Mouse (Mus musculus) midbrain, embryonic 11.5 days (tissue): ENCODE measurements at regions not wholly inside any gene's neighbourhood (a gene's known extent, or its start where the extent isn't known, plus 50 kb on each side); places are given as distances from the start of the nearest gene placed in this dataset.
A peak's percentile ranks its signal among the peaks of the same experiment; 100 is the strongest.

ENCODE experiments used
- ATAC-seq: fragments of 200-750 bp; cut with Nextera tagmentation; 2 replicates; pipeline ENCODE4 v1.8.0; 2017; ENCODE audit warnings: moderate TSS enrichment, moderate library complexity; ENCODE audit not compliant: low FRiP score
- DNase-seq: peaks from one replicate; pipeline ENCODE4 v3.0.0; 2015; ENCODE audit warnings: low spot score; ENCODE audit errors: missing footprints
- H3K27ac ChIP-seq: fragments of 300-500 bp; sonication (generic); 2 replicates; pipeline ENCODE4 v1.5.1; 2014; ENCODE audit warnings: low read depth, low read length
- H3K27me3 ChIP-seq: fragments of 300-500 bp; sonication (generic); 2 replicates; pipeline ENCODE4 v1.6.1; 2014; ENCODE audit warnings: mild to moderate bottlenecking, low read length, moderate library complexity, mixed read lengths; ENCODE audit not compliant: control insufficient read depth, insufficient read depth
- H3K36me3 ChIP-seq: fragments of 300-500 bp; sonication (generic); 2 replicates; pipeline ENCODE4 v1.6.1; 2014; ENCODE audit warnings: mild to moderate bottlenecking, low read length, moderate library complexity, mixed read lengths; ENCODE audit not compliant: control insufficient read depth, insufficient read depth
- H3K4me1 ChIP-seq: fragments of 300-500 bp; sonication (generic); 2 replicates; pipeline ENCODE4 v1.6.1; 2014; ENCODE audit warnings: low read length; ENCODE audit not compliant: control insufficient read depth, insufficient read depth
- H3K4me2 ChIP-seq: fragments of 300-500 bp; sonication (generic); 2 replicates; pipeline ENCODE4 v1.6.1; 2014; ENCODE audit warnings: mild to moderate bottlenecking, moderate library complexity
- H3K4me3 ChIP-seq: fragments of 300-500 bp; sonication (generic); 2 replicates; pipeline ENCODE4 v1.5.1; 2014; ENCODE audit warnings: low read depth, low read length
- H3K9ac ChIP-seq: fragments of 300-500 bp; sonication (generic); 2 replicates; pipeline ENCODE4 v1.6.1; 2014; ENCODE audit warnings: low read length
- H3K9me3 ChIP-seq: fragments of 300-500 bp; sonication (generic); 2 replicates; pipeline ENCODE4 v1.6.1; 2016; ENCODE audit warnings: low read length; ENCODE audit not compliant: control insufficient read depth
- WGBS: fragments of 180-500 bp; shearing (Covaris S2); extraction: QIAGEN DNeasy Blood & Tissue Kit; methylation state at CpG from one replicate; pipeline ENCODE4 v1.1.7; 2014; 5-methylcytosine and 5-hydroxymethylcytosine counted together

GRCm38 (mm10) chr11:9739098-9739497 is 547.4 kb downstream of the Abca13 start:
- no peak overlapping the region for H3K4me3 ChIP-seq
- ATAC-seq: no peak
- H3K27me3 ChIP-seq: no peaks in the 10 kb centered on the region
- no peak for DNase-seq
- H3K9ac ChIP-seq: no peak overlapping the region
- no peaks in the 10 kb centered on the region for H3K9me3 ChIP-seq
- WGBS: 88% methylated on average over 5 of the region's 5 CpGs
- no peaks in the 10 kb centered on the region for H3K36me3 ChIP-seq
- no peak overlapping the region for H3K4me2 ChIP-seq
- H3K27ac ChIP-seq: no peak overlapping the region
- H3K4me1 ChIP-seq: no peaks in the 10 kb centered on the region

- 91% methylated on average over 8 of the region's 8 CpGs for WGBS
- Histone ChIP-seq H3K4me3 (no peak overlapping the region), H3K9ac (no peak overlapping the region)
Measured at GRCm38 (mm10) chr11:9780240-9780901, 588.6 kb downstream of the Abca13 start.

GRCm38 (mm10) chr11:9793175-9793828 is 601.6 kb downstream of the Abca13 start:
- ATAC-seq: peak; percentile 50; the same call in 1 of the 2 replicates

More at GRCm38 (mm10) chr11:9780240-9780901, 588.6 kb downstream of the Abca13 start:
- H3K36me3 ChIP-seq: no peaks in the 10 kb centered on the region
- no peak for ATAC-seq
- no peaks in the 10 kb centered on the region for H3K9me3 ChIP-seq
- DNase-seq: no peak
- H3K27ac ChIP-seq: no peak overlapping the region
- H3K4me2 ChIP-seq: no peak overlapping the region
- no peaks in the 10 kb centered on the region for H3K27me3 ChIP-seq
- no peaks in the 10 kb centered on the region for H3K4me1 ChIP-seq

GRCm38 (mm10) chr11:9839636-9840035 is 647.9 kb downstream of the Abca13 start:
- DNase-seq (no peak), ATAC-seq (no peak)
- H3K9me3 ChIP-seq: no peaks in the 10 kb centered on the region
- no peaks in the 10 kb centered on the region for H3K4me1 ChIP-seq
- no peak overlapping the region for H3K4me2 ChIP-seq
- H3K27ac ChIP-seq: no peak overlapping the region
- no peak overlapping the region for H3K9ac ChIP-seq
- no peak overlapping the region for H3K4me3 ChIP-seq
- no peaks in the 10 kb centered on the region for H3K36me3 ChIP-seq
- H3K27me3 ChIP-seq: no peaks in the 10 kb centered on the region

More at GRCm38 (mm10) chr11:9793175-9793828, 601.6 kb downstream of the Abca13 start:
- no peak for DNase-seq
- H3K4me3 ChIP-seq: no peak overlapping the region
- H3K9me3 ChIP-seq: no peaks in the 10 kb centered on the region
- WGBS: 83% methylated on average over 2 of the region's 2 CpGs
- no peak overlapping the region for H3K9ac ChIP-seq
- no peaks in the 10 kb centered on the region for H3K4me1 ChIP-seq
- H3K27me3 ChIP-seq: no peaks in the 10 kb centered on the region
- no peak overlapping the region for H3K27ac ChIP-seq
- no peaks in the 10 kb centered on the region for H3K36me3 ChIP-seq
- no peak overlapping the region for H3K4me2 ChIP-seq

- H3K9me3 ChIP-seq: no peaks in the 10 kb centered on the region
- H3K27ac ChIP-seq: no peak overlapping the region
- ATAC-seq (no peak), DNase-seq (no peak)
- H3K4me1 ChIP-seq: no peaks in the 10 kb centered on the region
- no peak overlapping the region for H3K4me2 ChIP-seq
- H3K4me3 ChIP-seq: no peak overlapping the region
- H3K9ac ChIP-seq: no peak overlapping the region
- H3K36me3 ChIP-seq: no peaks in the 10 kb centered on the region
- H3K27me3 ChIP-seq: no peaks in the 10 kb centered on the region
- WGBS: 71% methylated on average over 2 of the region's 2 CpGs
Measured at GRCm38 (mm10) chr11:9868454-9869130, 676.9 kb downstream of the Abca13 start.
